Mouse (Mus musculus): ENCODE measurements at regions not wholly inside any gene's neighbourhood (a gene's known extent, or its start where the extent isn't known, plus 50 kb on each side); places are given as distances from the start of the nearest gene placed in this dataset.

DNA sequence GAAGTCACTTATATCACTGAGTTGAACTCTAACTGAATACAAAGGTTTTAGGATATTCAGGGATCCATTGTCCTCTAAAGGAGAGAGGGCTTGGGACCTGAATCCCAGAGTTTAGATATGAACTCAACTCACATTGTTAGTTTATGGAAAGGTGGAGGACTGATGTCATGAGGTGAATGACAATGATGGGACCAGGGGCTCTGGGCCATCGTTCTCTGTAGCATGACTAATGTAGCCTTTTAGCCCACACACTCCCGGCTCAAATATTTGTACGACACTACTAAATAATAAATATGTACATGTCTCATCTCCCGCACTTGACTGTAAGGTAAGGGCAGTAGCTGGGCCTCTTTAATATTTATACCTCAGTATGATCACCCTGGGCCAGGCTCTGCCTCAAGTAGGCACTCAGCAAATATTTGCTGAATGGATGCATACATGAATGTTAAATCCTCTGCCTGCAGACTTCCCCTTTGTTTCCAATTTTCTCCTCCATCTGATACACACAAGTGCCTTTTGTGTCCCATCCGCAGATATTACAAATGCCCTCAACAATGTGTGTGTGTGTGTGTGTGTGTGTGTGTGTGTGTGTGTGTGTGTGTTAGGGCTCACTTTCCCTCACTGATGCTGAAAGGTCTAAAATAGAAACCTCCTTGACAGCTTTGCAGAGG is 59.2 kb upstream of the 4933402D24Rik start:
- DNase-seq: no peak

DNA sequence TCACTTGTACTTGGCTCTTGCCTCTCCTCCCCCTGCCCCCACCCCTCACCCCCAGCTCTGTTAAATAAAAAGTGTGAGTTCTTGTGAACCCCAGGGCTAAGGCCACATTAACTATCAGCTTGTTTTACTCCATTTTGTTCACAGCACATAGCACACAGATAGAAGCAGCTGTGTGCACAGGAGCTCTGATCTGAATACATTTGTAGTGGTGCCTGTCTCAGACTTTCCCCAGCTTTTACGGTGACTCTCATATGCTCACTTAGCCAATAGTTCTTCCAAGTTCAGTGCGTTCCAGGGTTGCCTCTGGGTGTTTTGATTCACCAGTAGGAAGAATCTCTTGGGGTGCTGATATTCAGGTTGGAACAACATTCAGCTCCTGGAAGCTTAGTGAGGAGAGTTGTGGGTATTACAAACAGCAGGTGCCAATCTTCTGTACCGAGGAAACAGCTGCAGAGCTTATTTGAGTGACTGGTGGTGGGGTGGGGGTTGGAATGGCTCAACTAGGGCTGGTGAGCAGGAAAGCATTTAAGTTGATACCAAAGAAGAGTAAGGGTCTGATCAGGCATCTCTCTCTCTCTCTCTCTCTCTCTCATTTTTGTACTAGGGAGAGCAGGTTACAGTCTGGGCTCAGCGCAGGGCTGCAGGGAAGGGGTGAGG is 51.7 kb upstream of the 4933402D24Rik start:
- DNase-seq: no peak

- no peak for DNase-seq
These were observed 50.6 kb upstream of the 4933402D24Rik start for GRCm38 (mm10) chr1:63819536-63820254.
